Mouse (Mus musculus): ENCODE data around the gene Nr1h3. TPM values are rescaled to one million over a fixed set of nuclear protein-coding genes. Genes with fewer than 3 reads are reported as not detected.
A peak's percentile ranks its signal among the peaks of the same experiment; 100 is the strongest.

Gene Nr1h3
- polyA plus RNA-seq, 1 experiment from 2014 or later, result 1.8 TPM

DNA sequence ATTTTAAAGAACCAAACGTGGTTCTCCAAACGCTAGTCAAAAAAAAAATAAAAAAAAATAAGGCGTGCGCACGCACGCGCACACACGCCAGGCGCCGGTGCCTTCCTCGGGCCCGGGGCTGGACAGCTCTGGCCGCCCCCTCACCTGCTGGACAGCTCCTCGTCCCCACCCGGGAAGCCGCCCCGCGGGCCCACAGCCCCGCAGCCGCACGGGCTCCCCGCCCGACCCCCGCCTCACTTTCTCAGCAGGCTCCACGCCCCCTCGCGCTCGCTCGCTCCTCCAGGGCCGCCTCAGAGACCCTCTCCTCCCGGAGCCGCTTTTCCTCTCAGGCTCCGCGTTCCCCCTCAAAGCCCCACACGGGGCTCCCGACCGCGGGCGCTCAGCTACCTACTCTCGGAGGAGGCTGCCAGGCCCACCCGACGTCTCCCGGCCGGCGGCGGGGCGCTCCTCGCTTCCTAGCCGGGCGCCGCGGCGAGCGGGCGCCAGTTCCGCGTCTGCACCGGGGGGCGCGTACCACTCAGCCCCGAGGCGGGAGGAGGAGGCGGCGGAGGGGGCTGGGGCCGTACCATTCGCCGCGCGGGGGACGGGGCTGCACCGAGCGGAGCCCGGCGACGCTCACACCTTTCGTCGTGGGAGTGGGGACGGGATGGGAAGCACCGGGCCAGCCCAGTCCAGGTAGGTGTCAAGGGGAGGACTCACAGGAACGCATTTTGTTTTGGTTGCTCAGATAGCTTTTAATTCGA is 20.1 kb downstream of the Nr1h3 start:
- H3K9me3 ChIP-seq, result no peaks in the 10 kb centered on the region
- WGBS, result under 1% methylated on average over 73 of the region's 81 CpGs
- peaks cover 36% of the 10 kb centered on the region for H3K4me1 ChIP-seq (replicated peaks)
- peak overlapping the region; percentile 88 for H3K9ac ChIP-seq
- H3K4me3 ChIP-seq, result peak overlapping the region; percentile 90
- ATAC-seq (ENCODE audit: low FRiP score), result peak; percentile 97
- H3K4me2 ChIP-seq, result peak overlapping the region; percentile 78
- peak overlapping the region; percentile 95 for H3K27ac ChIP-seq
- no peaks in the 10 kb centered on the region for H3K27me3 ChIP-seq
- peaks cover 12% of the 10 kb centered on the region for H3K36me3 ChIP-seq

DNA sequence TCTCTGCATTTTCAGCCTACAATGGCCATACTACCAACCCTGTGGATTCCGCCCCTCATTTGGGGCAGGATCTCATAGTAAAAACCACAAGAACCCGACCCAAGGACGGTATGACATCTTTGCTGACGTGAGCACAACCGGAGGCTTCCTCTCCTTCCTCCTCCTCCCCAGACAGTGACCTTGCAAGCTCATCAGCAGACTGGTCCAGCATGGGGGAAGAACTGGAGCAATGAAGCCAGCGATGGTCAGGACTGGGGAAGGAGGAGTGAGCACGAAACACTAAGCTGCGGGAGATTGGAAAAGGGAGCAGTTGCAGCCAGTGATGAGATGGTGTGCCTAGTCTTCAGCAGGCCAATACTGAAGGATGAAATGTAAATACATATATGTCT is 20.6 kb downstream of the Nr1h3 start:
- 9% methylated on average over 8 of the region's 8 CpGs for WGBS
- ATAC-seq (ENCODE audit: low FRiP score), result no peak
- Histone ChIP-seq H3K27ac (peak overlapping the region; percentile 95), H3K4me1 (replicated peaks) (peaks cover 36% of the 10 kb centered on the region), H3K9me3 (no peaks in the 10 kb centered on the region), H3K4me3 (peak overlapping the region; percentile 90), H3K27me3 (no peaks in the 10 kb centered on the region), H3K9ac (peak overlapping the region; percentile 88), H3K36me3 (peaks cover 15% of the 10 kb centered on the region), H3K4me2 (peak overlapping the region; percentile 78)

DNA sequence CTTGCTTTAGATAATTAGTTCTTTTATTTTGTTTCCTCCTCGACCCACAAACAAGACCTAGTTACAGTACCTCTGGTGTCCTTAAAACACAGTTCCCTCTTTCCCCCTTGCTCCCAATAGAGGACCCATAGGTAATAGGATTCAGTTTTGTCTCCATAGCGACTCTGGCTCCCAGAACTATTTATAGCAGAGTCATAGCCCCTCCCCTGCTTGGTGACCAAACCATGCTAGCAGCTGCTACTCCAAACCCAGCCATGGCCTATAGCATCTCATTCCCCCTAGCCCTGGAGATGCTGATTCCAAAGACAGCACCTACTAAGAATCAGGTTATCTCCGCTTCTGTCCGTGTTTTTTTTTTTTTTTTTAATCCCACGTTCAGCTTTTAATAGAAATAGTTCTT is 21.9 kb downstream of the Nr1h3 start:
- no peak for ATAC-seq (ENCODE audit: low FRiP score)
- WGBS, result 71% methylated on average over 5 of the region's 5 CpGs
- peak overlapping the region; percentile 78 for H3K4me2 ChIP-seq
- H3K27me3 ChIP-seq, result no peaks in the 10 kb centered on the region
- no peaks in the 10 kb centered on the region for H3K9me3 ChIP-seq
- H3K36me3 ChIP-seq, result peaks cover 28% of the 10 kb centered on the region
- H3K9ac ChIP-seq, result peak overlapping the region; percentile 88
- H3K4me3 ChIP-seq, result no peak overlapping the region
- H3K4me1 ChIP-seq (replicated peaks), result peaks cover 36% of the 10 kb centered on the region
- no peak overlapping the region for H3K27ac ChIP-seq

DNA sequence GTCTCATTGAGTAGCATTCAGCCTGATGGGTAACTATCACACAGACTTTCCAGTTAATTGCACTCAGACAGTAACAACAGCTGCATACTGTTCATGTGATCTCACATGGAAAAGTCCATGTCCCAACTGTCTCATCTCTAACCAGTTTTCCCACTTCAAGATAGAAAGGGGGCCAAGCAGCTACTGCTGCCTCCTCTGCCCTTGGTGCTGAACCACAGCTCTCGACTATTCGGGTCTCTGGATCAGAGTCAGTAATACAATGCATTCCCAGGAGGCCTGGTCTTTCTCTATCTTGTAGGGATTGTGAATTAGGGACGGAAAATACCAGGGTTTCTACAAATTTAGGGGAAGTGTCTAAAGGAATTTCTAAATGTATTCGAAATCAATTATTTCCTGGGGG is 22.8 kb downstream of the Nr1h3 start:
- Histone ChIP-seq H3K27ac (no peak overlapping the region), H3K27me3 (no peaks in the 10 kb centered on the region), H3K9ac (no peak overlapping the region), H3K4me2 (peak overlapping the region; percentile 78; the same call in 1 of the 2 replicates), H3K36me3 (peaks cover 34% of the 10 kb centered on the region), H3K4me3 (no peak overlapping the region), H3K9me3 (no peaks in the 10 kb centered on the region), H3K4me1 (replicated peaks) (peaks cover 36% of the 10 kb centered on the region)
- 46% methylated on average over 4 of the region's 4 CpGs for WGBS
- ATAC-seq (ENCODE audit: low FRiP score), result no peak

DNA sequence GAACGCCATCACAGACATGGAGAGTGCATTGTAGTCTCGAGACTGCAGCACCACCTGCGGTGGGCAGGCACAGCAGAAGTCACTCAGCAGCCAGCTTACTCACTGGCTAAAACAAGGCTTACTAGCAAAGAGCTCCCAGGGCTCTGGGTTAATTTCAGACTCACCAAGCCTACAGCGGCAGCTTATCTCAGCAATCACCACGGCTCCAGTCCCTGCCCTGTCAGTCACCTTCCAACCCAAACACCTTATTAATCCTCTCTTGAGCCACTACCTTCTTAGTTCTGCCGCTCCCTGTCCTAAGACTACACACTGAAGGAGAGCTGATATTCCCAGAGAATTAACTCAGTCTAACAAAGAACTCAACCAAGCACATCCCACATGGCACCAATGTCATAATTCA is 26.4 kb downstream of the Nr1h3 start:
- Histone ChIP-seq H3K4me1 (replicated peaks) (peaks cover 16% of the 10 kb centered on the region), H3K36me3 (peaks cover 69% of the 10 kb centered on the region)
- WGBS, result 83% methylated on average over 6 of the region's 6 CpGs

DNA sequence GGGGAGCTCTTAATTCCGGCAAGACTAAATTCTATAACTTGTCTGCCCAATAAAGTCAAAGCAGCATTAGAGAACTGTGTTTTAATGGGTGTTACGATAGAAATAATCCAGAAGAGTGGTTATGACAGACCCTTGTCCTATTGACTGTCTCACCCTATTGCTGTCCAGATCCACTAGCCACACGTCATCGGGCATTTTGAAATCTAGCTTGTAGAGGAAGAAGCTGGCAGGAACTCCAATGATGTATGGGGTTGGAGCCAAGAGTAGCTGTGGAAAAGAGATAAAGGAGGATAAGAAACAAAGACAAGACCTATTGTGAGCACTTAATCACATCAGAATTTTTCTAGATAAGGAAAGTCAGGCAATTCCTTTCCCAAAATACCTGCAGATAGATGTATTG is 27.1 kb downstream of the Nr1h3 start:
- Histone ChIP-seq H3K4me3 (no peak overlapping the region), H3K27ac (no peak overlapping the region), H3K9me3 (no peaks in the 10 kb centered on the region), H3K4me2 (no peak overlapping the region), H3K36me3 (peaks cover 74% of the 10 kb centered on the region), H3K9ac (no peak overlapping the region), H3K4me1 (replicated peaks) (peaks cover 9% of the 10 kb centered on the region), H3K27me3 (no peaks in the 10 kb centered on the region)
- no peak for ATAC-seq (ENCODE audit: low FRiP score)
- WGBS, result 95% methylated on average over 4 of the region's 4 CpGs

More for the DNA sequence above, 26.4 kb downstream of the Nr1h3 start:
- Histone ChIP-seq H3K9ac (no peak overlapping the region), H3K4me3 (no peak overlapping the region), H3K4me2 (no peak overlapping the region), H3K27me3 (no peaks in the 10 kb centered on the region), H3K27ac (no peak overlapping the region), H3K9me3 (no peaks in the 10 kb centered on the region)
- no peak for ATAC-seq (ENCODE audit: low FRiP score)

DNA sequence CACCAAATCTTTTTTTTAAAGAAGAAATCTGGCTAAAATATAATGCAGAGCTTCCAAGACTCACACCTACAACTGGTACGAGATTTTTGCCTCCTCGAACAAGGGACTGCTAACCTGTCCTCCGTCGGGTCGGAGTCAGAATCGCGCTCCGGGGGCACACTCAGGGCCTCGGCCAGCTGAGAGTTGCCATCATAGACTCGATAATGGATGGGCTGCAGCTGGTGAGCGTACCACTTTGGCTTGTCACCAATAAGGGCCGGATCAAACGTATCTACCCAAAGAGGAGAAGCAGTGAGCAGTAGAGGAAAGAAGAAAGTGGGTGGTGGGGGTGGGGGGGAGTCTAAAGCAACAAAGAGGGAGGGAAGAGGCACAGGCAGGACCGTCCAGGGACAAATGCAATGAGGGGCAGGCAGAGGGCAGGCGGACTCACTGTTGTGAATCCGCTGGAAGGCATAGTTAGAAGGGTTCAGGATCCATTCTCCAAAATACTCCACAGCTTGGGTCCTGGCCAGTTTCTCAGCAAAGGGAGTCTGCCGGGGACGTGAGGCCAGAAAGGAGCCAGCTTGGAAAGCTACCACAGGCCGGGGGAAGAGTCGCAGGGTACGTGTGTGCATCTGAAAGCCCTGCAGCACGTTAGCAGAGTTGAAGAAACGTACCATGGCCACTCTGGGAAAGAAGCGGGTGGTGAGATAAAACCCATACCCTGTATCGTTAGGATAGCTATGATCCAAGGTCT is 32.9 kb downstream of the Nr1h3 start:
- WGBS, result 89% methylated on average over 25 of the region's 25 CpGs
- no peaks in the 10 kb centered on the region for H3K27me3 ChIP-seq
- ATAC-seq (ENCODE audit: low FRiP score), result no peak
- H3K36me3 ChIP-seq, result peaks cover 94% of the 10 kb centered on the region
- no peak overlapping the region for H3K4me2 ChIP-seq
- H3K4me3 ChIP-seq, result no peak overlapping the region
- no peak overlapping the region for H3K27ac ChIP-seq
- no peak overlapping the region for H3K9ac ChIP-seq
- H3K9me3 ChIP-seq, result no peaks in the 10 kb centered on the region
- no peaks in the 10 kb centered on the region for H3K4me1 ChIP-seq (replicated peaks)

DNA sequence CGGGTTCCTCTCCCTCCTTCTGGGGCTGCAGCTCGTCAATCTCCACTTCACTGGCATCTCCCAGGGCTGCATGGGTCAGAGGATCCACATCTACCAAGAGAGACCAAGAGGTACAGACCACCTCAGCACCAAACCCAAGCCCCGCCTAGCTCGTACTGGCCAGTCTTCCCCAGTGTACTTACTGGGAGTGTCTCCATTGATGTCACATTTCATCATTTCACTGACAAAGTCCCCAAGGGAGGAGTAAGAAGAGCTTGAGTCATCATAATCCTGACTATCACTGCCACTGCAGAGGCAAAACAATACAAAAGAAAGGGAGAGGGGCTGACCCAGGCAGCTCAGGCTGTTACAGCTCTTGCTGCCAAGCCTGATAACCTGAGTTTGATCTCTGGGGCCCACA is 35.0 kb downstream of the Nr1h3 start:
- peaks cover 94% of the 10 kb centered on the region for H3K36me3 ChIP-seq
- ATAC-seq (ENCODE audit: low FRiP score), result no peak
- WGBS, result 76% methylated on average over 4 of the region's 4 CpGs

DNA sequence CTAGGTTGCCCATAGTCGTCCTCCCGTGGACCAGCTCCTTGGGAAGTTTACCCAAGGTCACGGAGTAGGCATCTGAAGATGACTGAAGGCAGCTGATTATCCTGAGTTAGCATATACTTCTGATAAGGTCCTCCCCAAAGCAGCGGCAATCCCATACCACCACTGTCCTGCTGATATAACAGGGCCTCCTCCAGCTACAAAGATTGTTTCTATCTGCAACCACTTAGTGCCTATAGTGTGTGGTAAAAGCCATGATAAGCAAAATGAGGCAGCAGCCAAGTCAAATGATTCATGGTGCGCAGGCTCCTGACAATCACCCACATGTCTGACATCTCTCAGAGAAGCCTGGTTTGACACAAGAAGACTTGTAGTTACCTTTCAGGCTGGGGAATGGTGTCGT is 37.6 kb downstream of the Nr1h3 start:
- ATAC-seq (ENCODE audit: low FRiP score), result no peak
- Histone ChIP-seq H3K4me3 (no peak overlapping the region), H3K27me3 (no peaks in the 10 kb centered on the region), H3K9me3 (no peaks in the 10 kb centered on the region), H3K9ac (no peak overlapping the region), H3K4me2 (no peak overlapping the region), H3K27ac (no peak overlapping the region), H3K4me1 (replicated peaks) (no peaks in the 10 kb centered on the region), H3K36me3 (peaks cover 96% of the 10 kb centered on the region)
- WGBS, result 94% methylated on average over 6 of the region's 6 CpGs

More for the DNA sequence above, 35.0 kb downstream of the Nr1h3 start:
- Histone ChIP-seq H3K9me3 (no peaks in the 10 kb centered on the region), H3K27ac (no peak overlapping the region), H3K27me3 (no peaks in the 10 kb centered on the region), H3K9ac (no peak overlapping the region), H3K4me2 (no peak overlapping the region), H3K4me3 (no peak overlapping the region), H3K4me1 (replicated peaks) (no peaks in the 10 kb centered on the region)

DNA sequence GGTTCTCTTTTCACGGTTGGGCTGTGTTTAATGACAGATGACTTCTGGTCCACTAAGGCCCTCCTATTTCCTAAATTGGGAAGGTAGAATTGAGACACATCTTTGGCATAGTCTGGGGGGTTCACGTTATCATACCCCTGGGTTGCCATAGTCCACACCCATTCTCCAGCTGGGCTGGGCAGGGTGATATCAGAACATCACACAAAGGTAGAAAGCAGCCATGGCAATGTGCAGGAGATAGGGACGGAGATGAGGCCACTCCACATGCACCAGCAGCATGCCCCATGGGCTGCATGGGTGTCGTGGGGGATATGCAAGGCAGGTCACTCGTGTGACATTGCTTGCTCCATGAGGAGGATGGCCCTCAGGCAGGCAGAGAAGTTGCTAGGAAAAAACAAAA is 39.1 kb downstream of the Nr1h3 start:
- 95% methylated on average over 5 of the region's 5 CpGs for WGBS
- H3K36me3 ChIP-seq, result peaks cover 92% of the 10 kb centered on the region
- no peak for ATAC-seq (ENCODE audit: low FRiP score)

DNA sequence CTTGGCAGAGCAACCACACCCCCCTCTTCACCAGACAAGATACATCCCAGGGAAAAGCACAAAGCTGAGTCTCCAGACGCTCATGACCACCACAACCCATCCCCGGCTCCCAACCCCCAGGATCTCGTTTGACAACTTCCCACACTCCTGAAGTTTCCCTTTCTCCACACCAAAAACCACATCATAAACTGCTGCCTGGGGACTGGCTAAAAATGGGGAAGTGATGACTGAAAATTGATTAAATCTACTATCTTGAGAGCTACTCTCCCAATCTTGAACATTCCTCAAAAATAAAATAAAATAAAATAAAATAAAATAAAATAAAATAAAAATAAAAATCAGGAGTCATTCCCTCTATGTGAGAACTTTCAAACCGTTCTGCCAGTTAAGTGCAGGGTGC is 39.7 kb downstream of the Nr1h3 start:
- no peak overlapping the region for H3K9ac ChIP-seq
- H3K27ac ChIP-seq, result no peak overlapping the region
- WGBS, result 92% methylated on average over 4 of the region's 4 CpGs
- H3K9me3 ChIP-seq, result no peaks in the 10 kb centered on the region
- H3K4me2 ChIP-seq, result no peak overlapping the region
- H3K36me3 ChIP-seq, result peaks cover 91% of the 10 kb centered on the region
- H3K4me1 ChIP-seq (replicated peaks), result no peaks in the 10 kb centered on the region
- no peak for ATAC-seq (ENCODE audit: low FRiP score)
- H3K27me3 ChIP-seq, result no peaks in the 10 kb centered on the region
- H3K4me3 ChIP-seq, result no peak overlapping the region

More for the DNA sequence above, 39.1 kb downstream of the Nr1h3 start:
- Histone ChIP-seq H3K4me2 (no peak overlapping the region), H3K4me1 (replicated peaks) (no peaks in the 10 kb centered on the region), H3K9ac (no peak overlapping the region), H3K9me3 (no peaks in the 10 kb centered on the region), H3K4me3 (no peak overlapping the region), H3K27ac (no peak overlapping the region), H3K27me3 (no peaks in the 10 kb centered on the region)

DNA sequence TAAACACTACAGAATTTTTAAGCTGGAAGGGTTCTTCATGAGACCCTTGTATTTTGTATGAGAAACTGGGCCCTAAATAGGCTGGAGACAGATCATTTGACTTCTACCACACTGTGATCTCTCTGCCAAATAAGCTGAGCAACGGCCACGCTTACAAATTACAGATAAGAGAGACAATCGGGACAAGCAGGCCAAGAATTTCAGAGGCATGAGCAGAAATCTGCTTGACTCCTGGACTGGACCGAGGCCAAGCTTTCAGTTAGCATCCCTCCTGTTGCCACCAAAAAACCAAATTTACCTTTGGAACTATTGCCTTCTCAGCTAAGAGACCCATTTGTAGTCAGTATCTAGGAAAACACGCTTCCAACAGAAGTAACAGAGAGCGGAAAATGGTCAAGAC is 42.0 kb downstream of the Nr1h3 start:
- WGBS, result 93% methylated on average over 6 of the region's 6 CpGs
- H3K4me3 ChIP-seq, result no peak overlapping the region
- no peak overlapping the region for H3K4me2 ChIP-seq
- H3K9me3 ChIP-seq, result no peaks in the 10 kb centered on the region
- no peaks in the 10 kb centered on the region for H3K4me1 ChIP-seq (replicated peaks)
- no peak overlapping the region for H3K9ac ChIP-seq
- H3K27me3 ChIP-seq, result no peaks in the 10 kb centered on the region
- peaks cover 92% of the 10 kb centered on the region for H3K36me3 ChIP-seq
- ATAC-seq (ENCODE audit: low FRiP score), result no peak
- H3K27ac ChIP-seq, result no peak overlapping the region

All from hindbrain, embryonic 13.5 days (tissue).